Mouse (Mus musculus): ENCODE data around the gene Srsf2. TPM values are rescaled to one million over a fixed set of nuclear protein-coding genes. Genes with fewer than 3 reads are reported as not detected.

The Srsf2 gene
- polyA plus RNA-seq, 1 experiment = 448 TPM

GRCm38 (mm10) chr11:116848086-116848876, 4.6 kb downstream of the Srsf2 start:
- H3K4me1 ChIP-seq (ENCODE audit: control insufficient read depth, insufficient read depth, low read length) = peaks cover 2% of the 10 kb centered on the region; the same call in 1 of the 2 replicates
- no peak for DNase-seq
- no peak overlapping the region for H3K4me3 ChIP-seq (replicated peaks; ENCODE audit: extremely low read depth, low read depth, low read length)
- 80% methylated on average over 5 of the region's 5 CpGs for WGBS
- no peak for TF ChIP-seq POLR2A (IDR thresholded peaks at IDR 0.05; ENCODE audit: borderline replicate concordance, extremely low read depth, low read depth, low read length)
- TF ChIP-seq CTCF (IDR thresholded peaks at IDR 0.05; ENCODE audit: insufficient read depth, low read length) = no peak

- peaks cover 2% of the 10 kb centered on the region; the same call in 1 of the 2 replicates for H3K4me1 ChIP-seq (ENCODE audit: control insufficient read depth, insufficient read depth, low read length)
- 88% methylated on average over 3 of the region's 3 CpGs for WGBS
- no peak for TF ChIP-seq CTCF (IDR thresholded peaks at IDR 0.05; ENCODE audit: insufficient read depth, low read length)
- no peak for TF ChIP-seq POLR2A (IDR thresholded peaks at IDR 0.05; ENCODE audit: borderline replicate concordance, extremely low read depth, low read depth, low read length)
- no peak overlapping the region for H3K4me3 ChIP-seq (replicated peaks; ENCODE audit: extremely low read depth, low read depth, low read length)
- DNase-seq = no peak
Observed at GRCm38 (mm10) chr11:116847187-116848085, 5.5 kb downstream of the Srsf2 start.

- no peak overlapping the region for H3K4me3 ChIP-seq (replicated peaks; ENCODE audit: extremely low read depth, low read depth, low read length)
- DNase-seq = no peak
- TF ChIP-seq POLR2A (IDR thresholded peaks at IDR 0.05; ENCODE audit: borderline replicate concordance, extremely low read depth, low read depth, low read length) (no peak), CTCF (IDR thresholded peaks at IDR 0.05; ENCODE audit: insufficient read depth, low read length) (no peak)
- peaks cover 3% of the 10 kb centered on the region; the same call in 1 of the 2 replicates for H3K4me1 ChIP-seq (ENCODE audit: control insufficient read depth, insufficient read depth, low read length)
- WGBS = 72% methylated on average over 4 of the region's 4 CpGs
Observed at GRCm38 (mm10) chr11:116846593-116847181, 6.2 kb downstream of the Srsf2 start.

- under 1% methylated on average over 71 of the region's 72 CpGs for WGBS
- Histone ChIP-seq H3K4me3 (replicated peaks; ENCODE audit: extremely low read depth, low read depth, low read length) (peak within 1 kb of the TSS; percentile 88), H3K4me1 (ENCODE audit: control insufficient read depth, insufficient read depth, low read length) (peaks cover 6% of the 10 kb centered on the region; the same call in 1 of the 2 replicates)
- TF ChIP-seq CTCF (IDR thresholded peaks at IDR 0.05; ENCODE audit: insufficient read depth, low read length) = no peak
- TF ChIP-seq POLR2A (IDR thresholded peaks at IDR 0.05; ENCODE audit: borderline replicate concordance, extremely low read depth, low read depth, low read length) = peak; percentile 37; the same call in 1 of the 2 replicates
- peak; percentile 95 for DNase-seq
Observed at GRCm38 (mm10) chr11:116843261-116844233, 9.3 kb downstream of the Srsf2 start, which contains the start of the genes Mettl23 and Jmjd6. Gene Mettl23 (plus strand): TSS chr11:116843278. Gene Jmjd6 (minus strand): TSS chr11:116843449.

- Histone ChIP-seq H3K4me3 (replicated peaks; ENCODE audit: extremely low read depth, low read depth, low read length) (peak overlapping the region; percentile 88), H3K4me1 (ENCODE audit: control insufficient read depth, insufficient read depth, low read length) (peaks cover 6% of the 10 kb centered on the region; the same call in 1 of the 2 replicates)
- WGBS = under 1% methylated on average over 73 of the region's 73 CpGs
- peak; percentile 75; the same call in 1 of the 2 replicates for TF ChIP-seq POLR2A (IDR thresholded peaks at IDR 0.05; ENCODE audit: borderline replicate concordance, extremely low read depth, low read depth, low read length)
- TF ChIP-seq CTCF (IDR thresholded peaks at IDR 0.05; ENCODE audit: insufficient read depth, low read length) = no peak
- DNase-seq = no peak
Observed at GRCm38 (mm10) chr11:116842531-116843260, 10.2 kb downstream of the Srsf2 start.

GRCm38 (mm10) chr11:116840748-116841147, 12.1 kb downstream of the Srsf2 start:
- Histone ChIP-seq H3K4me3 (replicated peaks; ENCODE audit: extremely low read depth, low read depth, low read length) (no peak overlapping the region), H3K4me1 (ENCODE audit: control insufficient read depth, insufficient read depth, low read length) (peaks cover 6% of the 10 kb centered on the region; the same call in 1 of the 2 replicates)
- 75% methylated on average over 4 of the region's 4 CpGs for WGBS
- DNase-seq = no peak
- TF ChIP-seq CTCF (IDR thresholded peaks at IDR 0.05; ENCODE audit: insufficient read depth, low read length) (no peak), POLR2A (IDR thresholded peaks at IDR 0.05; ENCODE audit: borderline replicate concordance, extremely low read depth, low read depth, low read length) (no peak)

- no peak for DNase-seq
- H3K4me1 ChIP-seq (ENCODE audit: control insufficient read depth, insufficient read depth, low read length) = peaks cover 6% of the 10 kb centered on the region; the same call in 1 of the 2 replicates
- TF ChIP-seq POLR2A (IDR thresholded peaks at IDR 0.05; ENCODE audit: borderline replicate concordance, extremely low read depth, low read depth, low read length) (no peak), CTCF (IDR thresholded peaks at IDR 0.05; ENCODE audit: insufficient read depth, low read length) (no peak)
- H3K4me3 ChIP-seq (replicated peaks; ENCODE audit: extremely low read depth, low read depth, low read length) = no peak overlapping the region
- WGBS = 83% methylated on average over 7 of the region's 7 CpGs
Observed at GRCm38 (mm10) chr11:116839601-116840000, 13.3 kb downstream of the Srsf2 start.

Data from lung, adult 2 months (tissue).